Mouse (Mus musculus): ENCODE measurements around the gene Itgb5.

Gene Itgb5

DNA sequence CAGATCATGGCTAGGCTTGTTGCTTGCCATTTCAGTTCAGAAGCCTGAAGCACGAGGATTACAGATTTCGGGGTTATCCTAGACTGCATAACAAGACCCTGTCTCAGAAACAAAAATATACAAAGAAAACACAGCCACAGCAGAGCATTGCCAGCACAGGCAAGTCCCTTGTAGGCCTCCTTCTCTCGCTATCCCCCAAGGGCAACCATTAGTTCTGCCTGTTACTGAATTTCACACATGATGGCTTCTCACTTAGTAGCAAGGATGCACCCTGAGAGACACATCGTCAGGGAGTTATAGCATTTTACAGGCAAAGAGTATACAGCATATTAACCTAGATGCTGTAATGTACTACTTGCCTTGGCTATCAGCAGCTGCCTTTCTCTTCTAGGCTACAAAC is 78.8 kb downstream of the Itgb5 start:
- peak; percentile 48 for DNase-seq (ENCODE audit: low spot score)

DNA sequence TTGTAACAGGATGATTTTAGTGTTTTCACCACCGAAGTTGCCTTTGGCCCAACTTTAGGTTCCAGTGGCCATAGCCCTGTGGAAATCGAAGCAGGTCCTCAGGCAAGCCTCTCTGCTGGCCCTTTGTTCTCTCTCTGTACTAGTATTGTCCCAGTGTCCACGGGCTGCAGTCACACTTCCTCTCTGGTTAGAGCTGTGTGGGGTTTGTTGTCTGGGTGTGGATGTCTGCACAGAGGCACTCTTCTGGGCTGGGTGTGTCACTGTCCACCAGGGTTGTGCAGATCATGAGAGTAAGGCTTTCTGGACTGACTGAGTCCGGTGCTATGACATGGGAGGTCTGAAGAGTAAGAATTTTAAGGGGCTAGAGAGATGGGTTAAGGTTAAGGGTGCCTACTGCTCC is 85.5 kb downstream of the Itgb5 start:
- DNase-seq (ENCODE audit: low spot score): no peak

GRCm38 (mm10) chr16:33916473-33917251 is 87.2 kb downstream of the Itgb5 start:
- no peak for DNase-seq (ENCODE audit: low spot score)

- DNase-seq (ENCODE audit: low spot score): no peak
These were observed 87.9 kb downstream of the Itgb5 start for GRCm38 (mm10) chr16:33917390-33917789.

DNA sequence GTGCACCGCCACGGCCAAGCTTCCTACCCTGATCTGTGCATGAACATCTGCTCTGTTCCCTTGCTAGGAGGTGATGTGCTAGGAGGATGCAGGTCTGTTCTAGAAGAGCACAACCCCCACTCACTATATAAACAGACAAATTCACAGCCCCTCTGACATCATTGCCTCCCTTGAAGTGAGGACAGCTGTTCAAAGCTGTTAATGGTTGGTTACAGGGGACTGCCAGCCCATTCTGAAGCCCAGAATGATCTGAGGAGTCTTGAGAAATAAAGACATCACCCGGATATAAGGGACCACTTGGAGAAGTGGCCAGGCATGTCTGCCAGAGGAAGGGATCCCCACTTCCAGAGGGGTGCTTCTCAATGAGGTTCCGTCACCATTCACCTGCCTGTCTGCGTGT is 88.5 kb downstream of the Itgb5 start:
- DNase-seq (ENCODE audit: low spot score): no peak

GRCm38 (mm10) chr16:33921514-33921913 is 92.0 kb downstream of the Itgb5 start:
- no peak for DNase-seq (ENCODE audit: low spot score)

DNA sequence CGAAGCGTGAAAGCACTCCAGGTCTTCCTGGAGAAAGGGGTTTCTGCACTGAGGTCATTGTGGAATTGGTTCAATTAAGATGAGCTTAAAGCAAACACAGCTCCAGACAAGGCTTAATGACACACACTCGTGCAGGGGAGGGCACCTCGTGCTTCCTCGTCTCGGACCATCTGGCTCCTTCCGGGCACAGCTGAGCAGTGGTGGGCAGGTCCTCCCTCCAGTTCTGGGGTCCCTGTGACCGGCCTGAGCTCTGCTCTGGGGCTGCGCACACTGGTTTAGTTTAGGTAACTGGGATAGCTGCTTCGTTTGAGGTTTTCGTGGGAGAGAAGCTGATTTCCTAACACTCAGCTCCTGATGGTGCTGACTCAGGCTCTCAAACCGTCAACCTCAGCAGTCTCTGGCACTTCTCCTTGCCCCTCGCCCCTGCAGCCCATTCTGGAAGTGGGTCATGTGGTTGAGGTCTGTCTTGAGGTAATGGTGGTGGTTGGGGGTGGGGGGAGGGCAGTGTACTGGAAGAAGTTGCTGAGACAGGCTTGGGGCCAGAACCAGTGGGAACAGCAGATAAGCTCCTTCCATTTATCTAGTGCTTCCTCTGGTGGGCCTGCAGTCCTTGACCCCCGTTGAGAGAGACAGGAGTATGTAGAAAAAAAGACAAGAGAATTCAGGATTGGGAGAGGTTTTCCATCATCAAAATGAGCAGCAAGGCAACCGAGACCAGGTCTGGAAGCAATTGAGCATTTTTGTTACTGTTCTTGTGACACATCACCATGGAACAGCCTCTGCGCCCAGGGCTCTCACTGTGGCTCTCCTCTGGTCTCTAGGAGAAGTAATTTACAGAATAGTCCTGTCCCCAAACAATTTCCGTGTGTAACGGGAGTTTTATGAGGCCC is 92.9 kb downstream of the Itgb5 start:
- peak; percentile 49 for DNase-seq (ENCODE audit: low spot score)

DNA sequence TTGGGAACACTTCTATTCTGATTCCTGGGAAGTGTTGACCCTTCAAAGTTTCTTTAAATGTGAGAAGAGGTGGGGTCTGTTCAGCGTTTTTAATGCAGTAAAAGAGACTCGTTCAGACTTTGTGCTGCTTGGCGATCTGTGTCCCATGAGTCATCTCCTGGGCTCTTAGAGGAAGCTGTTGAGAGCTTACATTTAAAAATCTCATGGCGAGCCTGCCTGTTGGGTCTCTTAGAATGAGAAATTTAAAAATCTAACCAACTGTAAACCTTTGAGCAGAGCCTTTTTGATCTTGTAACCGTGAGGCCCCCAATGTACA is 93.5 kb downstream of the Itgb5 start:
- DNase-seq (ENCODE audit: low spot score): no peak

DNA sequence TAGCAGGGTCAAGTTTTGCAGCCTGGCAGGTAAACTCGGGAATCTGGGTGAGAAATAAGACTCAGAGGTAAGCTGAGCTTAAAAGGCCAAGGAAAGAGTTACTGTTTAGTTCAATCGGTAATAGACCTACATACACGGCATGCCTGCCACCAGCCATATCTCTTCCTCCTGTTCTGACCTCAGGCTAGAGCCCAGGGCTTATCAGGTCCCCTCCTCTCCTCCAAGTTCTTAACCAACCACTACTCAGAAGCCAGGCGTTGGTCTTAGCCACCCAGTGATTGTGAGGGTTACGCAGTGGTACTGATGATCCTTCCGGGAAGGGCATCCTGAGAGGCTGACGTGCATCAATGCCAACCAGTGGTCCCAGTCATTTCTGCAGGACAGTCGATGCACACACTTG is 94.3 kb downstream of the Itgb5 start:
- no peak for DNase-seq (ENCODE audit: low spot score)

- no peak for DNase-seq (ENCODE audit: low spot score)
These were observed 97.9 kb downstream of the Itgb5 start for GRCm38 (mm10) chr16:33927263-33927824.

GRCm38 (mm10) chr16:33928788-33929462 is 99.5 kb downstream of the Itgb5 start:
- DNase-seq (ENCODE audit: low spot score): no peak

DNA sequence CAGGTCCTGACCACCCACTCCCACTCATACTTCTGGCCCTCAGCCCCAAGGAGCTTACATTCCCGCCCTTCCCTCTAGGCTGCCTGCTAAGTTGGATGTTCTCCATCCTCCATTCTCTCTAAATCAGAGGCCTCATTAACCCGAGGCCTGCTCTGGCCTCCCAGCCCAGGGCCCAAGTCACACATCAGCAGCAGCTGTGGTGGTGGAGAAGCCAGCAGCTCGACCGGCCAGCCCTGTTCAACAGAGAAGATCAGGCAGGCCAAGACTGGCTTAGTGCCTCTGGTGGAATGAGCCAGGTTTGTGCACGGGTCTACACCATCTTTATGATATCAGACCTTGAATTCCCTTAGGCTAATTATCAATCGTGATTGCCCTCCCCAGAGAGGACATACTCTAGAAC is 101.3 kb downstream of the Itgb5 start:
- no peak for DNase-seq (ENCODE audit: low spot score)

DNA sequence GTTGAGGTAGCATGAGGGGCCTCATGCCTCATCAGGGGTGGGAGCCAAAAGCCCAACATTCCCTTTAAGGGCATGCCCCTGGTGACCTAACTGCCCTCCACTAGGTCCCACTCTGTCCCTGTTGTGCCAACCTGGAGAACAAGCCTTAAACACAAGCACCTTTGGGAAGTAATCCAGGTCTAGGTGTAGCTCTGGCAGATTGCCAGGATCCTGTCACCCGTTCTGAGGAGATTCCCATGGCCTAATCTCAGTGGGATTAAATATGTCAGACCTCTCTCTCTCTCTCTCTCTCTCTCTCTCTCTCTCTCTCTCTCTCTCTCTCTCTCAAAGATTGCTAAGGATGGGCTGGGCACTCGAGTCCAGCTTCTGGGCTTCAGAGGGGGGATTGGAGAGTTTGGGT is 102.2 kb downstream of the Itgb5 start:
- no peak for DNase-seq (ENCODE audit: low spot score)

GRCm38 (mm10) chr16:33932126-33932525 is 102.7 kb downstream of the Itgb5 start:
- DNase-seq (ENCODE audit: low spot score): no peak

GRCm38 (mm10) chr16:33933411-33933810 is 103.9 kb downstream of the Itgb5 start:
- DNase-seq (ENCODE audit: low spot score): no peak

GRCm38 (mm10) chr16:33934701-33935406 is 105.4 kb downstream of the Itgb5 start:
- DNase-seq (ENCODE audit: low spot score): no peak

- no peak for DNase-seq (ENCODE audit: low spot score)
These were observed 105.9 kb downstream of the Itgb5 start for GRCm38 (mm10) chr16:33935407-33935785.

GRCm38 (mm10) chr16:33936885-33937284 is 107.4 kb downstream of the Itgb5 start:
- DNase-seq (ENCODE audit: low spot score): no peak

- DNase-seq (ENCODE audit: low spot score): no peak
These were observed 108.1 kb downstream of the Itgb5 start for GRCm38 (mm10) chr16:33937567-33937966.

DNA sequence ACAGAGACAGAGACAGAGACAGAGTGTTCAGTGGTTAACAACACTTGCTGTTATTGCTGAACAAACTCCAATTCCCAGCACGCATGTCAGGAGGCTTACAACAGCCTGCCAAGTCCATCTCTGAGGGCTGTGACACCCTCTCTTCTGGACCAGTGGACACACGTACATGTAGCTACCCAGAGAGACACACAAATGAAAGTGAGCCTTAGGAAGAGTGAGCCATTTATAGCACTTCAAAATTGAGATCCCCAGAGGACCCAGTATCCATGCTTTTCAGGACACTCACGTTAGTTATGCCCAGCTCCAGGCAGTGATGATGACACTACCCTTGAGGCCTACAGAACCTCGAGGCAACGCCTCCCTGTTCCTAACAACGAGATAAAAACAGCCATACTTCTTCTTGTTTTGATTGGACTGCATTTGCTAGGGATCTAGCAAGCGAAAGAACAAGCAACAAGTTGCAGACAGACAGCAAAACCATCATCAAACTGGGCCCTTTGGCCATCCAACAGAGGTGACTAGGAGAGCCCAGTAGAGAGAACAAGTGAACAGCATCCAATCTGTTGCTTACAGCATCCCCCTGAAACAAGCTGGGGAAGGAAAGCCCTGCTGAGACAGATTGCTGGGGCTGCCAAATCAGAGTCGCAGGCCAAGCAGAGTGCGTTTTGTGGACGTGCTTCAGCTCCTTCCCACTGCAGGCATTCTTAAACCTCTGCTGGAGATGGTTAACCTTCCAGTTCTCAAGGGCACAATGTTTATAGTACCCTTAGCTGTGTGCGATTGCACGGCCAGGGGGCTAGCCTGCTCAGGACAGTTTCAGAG is 109.1 kb downstream of the Itgb5 start:
- DNase-seq (ENCODE audit: low spot score): no peak

DNA sequence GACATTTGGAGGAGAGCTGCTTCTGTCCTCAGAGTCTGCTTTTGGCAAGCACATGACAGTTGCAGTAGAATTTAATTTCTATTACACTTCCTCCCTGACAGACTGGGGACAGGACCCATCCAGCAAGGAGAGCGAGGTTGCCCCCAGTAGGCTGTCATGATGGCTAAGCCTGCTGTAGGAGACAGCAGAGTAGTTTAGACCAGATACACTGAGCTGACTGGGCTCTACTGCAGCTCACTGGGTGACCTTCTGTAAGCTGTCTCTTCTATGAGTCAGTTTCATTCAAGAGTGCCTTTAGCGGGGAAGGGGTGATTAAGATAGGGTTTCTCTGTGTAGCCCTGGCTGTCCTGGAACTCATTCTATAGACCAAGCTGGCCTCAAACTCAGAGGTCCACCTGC is 109.7 kb downstream of the Itgb5 start:
- DNase-seq (ENCODE audit: low spot score): no peak
